Mouse (Mus musculus) heart, adult 11 months (tissue): ENCODE measurements around the gene Tle6.

ENCODE experiments used
- DNase-seq: peaks from one replicate; pipeline ENCODE4 v3.0.0; 2022

Tle6 gene

GRCm38 (mm10) chr10:81620786-81621185, 19.9 kb upstream of the Tle6 start:
- DNase-seq = no peak

GRCm38 (mm10) chr10:81619976-81620375, 19.1 kb upstream of the Tle6 start:
- DNase-seq = peak; percentile 83

GRCm38 (mm10) chr10:81615486-81615885, 14.6 kb upstream of the Tle6 start:
- no peak for DNase-seq

GRCm38 (mm10) chr10:81612779-81613178, 11.9 kb upstream of the Tle6 start:
- DNase-seq = peak; percentile 76

- DNase-seq = peak; percentile 83
These were observed 7.4 kb upstream of the Tle6 start for GRCm38 (mm10) chr10:81608308-81608707.

- peak; percentile 100 for DNase-seq
These were observed 5.3 kb upstream of the Tle6 start, which contains the start of gene BC025920 for GRCm38 (mm10) chr10:81605974-81606751. TSS of gene BC025920 (plus strand) at chr10:81606270.

GRCm38 (mm10) chr10:81605666-81605973, 4.7 kb upstream of the Tle6 start:
- no peak for DNase-seq

GRCm38 (mm10) chr10:81604968-81605665, 4.2 kb upstream of the Tle6 start:
- DNase-seq = peak; percentile 98

- peak; percentile 94 for DNase-seq
These were observed 3.4 kb upstream of the Tle6 start for GRCm38 (mm10) chr10:81604019-81604967.

GRCm38 (mm10) chr10:81602741-81603151, 1.9 kb upstream of the Tle6 start:
- DNase-seq = peak; percentile 94

GRCm38 (mm10) chr10:81601396-81601905, 578 bp upstream of the Tle6 start:
- DNase-seq = peak; percentile 93

- peak; percentile 90 for DNase-seq
These were observed 777 bp downstream of the Tle6 start for GRCm38 (mm10) chr10:81600096-81600495.

- DNase-seq = peak; percentile 92
These were observed 1.2 kb downstream of the Tle6 start for GRCm38 (mm10) chr10:81599630-81600029.

GRCm38 (mm10) chr10:81598871-81599270, 2.0 kb downstream of the Tle6 start:
- DNase-seq = peak; percentile 89

- peak; percentile 81 for DNase-seq
These were observed 2.5 kb downstream of the Tle6 start for GRCm38 (mm10) chr10:81598342-81598741.

- peak; percentile 97 for DNase-seq
These were observed 3.5 kb downstream of the Tle6 start for GRCm38 (mm10) chr10:81597137-81597950.

- peak; percentile 97 for DNase-seq
These were observed 4.3 kb downstream of the Tle6 start for GRCm38 (mm10) chr10:81596611-81597010.

- DNase-seq = peak; percentile 93
These were observed 5.3 kb downstream of the Tle6 start for GRCm38 (mm10) chr10:81595599-81595998.

GRCm38 (mm10) chr10:81593935-81594334, 6.9 kb downstream of the Tle6 start:
- DNase-seq = peak; percentile 90

GRCm38 (mm10) chr10:81593223-81593622, 7.7 kb downstream of the Tle6 start:
- DNase-seq = peak; percentile 81

GRCm38 (mm10) chr10:81592631-81593030, 8.2 kb downstream of the Tle6 start:
- peak; percentile 90 for DNase-seq

GRCm38 (mm10) chr10:81591846-81592245, 9.0 kb downstream of the Tle6 start:
- DNase-seq = peak; percentile 74
